Mouse (Mus musculus) gastrocnemius, adult 18-20 months (tissue): ENCODE data around the gene Slc9a9. TPM values are rescaled to one million over a fixed set of nuclear protein-coding genes. Genes with fewer than 3 reads are reported as not detected.

Experiments
- DNase-seq: peaks from one replicate; pipeline ENCODE4 v3.0.0; 2021; ENCODE audit warnings: low spot score
- total RNA-seq, 2 experiments: library from RNA; stranded (reverse); gene quantifications; 2 replicates each; pipeline ENCODE4 v1.2.3; 2021

Gene Slc9a9
- total RNA-seq, 2 experiments from 2014 or later: 1.6 to 2.5 TPM

- DNase-seq: no peak
Measured at GRCm38 (mm10) chr9:94833836-94834235, 164.1 kb downstream of the Slc9a9 start.

DNA sequence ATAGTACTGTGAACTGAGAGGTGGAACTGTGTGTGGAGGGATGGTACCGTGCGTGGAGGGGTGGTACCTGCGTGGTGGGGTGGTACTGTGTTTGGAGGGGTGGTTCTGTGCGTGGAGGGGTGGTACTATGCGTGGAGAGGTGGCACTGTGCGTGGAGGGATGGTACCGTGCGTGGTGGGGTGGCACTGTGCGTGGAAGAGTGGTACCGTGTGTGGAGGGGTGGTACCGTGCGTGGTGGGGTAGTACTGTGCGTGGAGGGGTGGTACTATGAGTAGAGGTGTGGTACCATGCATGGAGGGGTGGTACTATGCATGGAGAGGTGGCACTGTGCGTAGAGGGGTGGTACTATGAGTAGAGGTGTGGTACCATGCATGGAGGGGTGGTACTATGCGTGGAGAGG, 167.7 kb downstream of the Slc9a9 start:
- DNase-seq: no peak

DNA sequence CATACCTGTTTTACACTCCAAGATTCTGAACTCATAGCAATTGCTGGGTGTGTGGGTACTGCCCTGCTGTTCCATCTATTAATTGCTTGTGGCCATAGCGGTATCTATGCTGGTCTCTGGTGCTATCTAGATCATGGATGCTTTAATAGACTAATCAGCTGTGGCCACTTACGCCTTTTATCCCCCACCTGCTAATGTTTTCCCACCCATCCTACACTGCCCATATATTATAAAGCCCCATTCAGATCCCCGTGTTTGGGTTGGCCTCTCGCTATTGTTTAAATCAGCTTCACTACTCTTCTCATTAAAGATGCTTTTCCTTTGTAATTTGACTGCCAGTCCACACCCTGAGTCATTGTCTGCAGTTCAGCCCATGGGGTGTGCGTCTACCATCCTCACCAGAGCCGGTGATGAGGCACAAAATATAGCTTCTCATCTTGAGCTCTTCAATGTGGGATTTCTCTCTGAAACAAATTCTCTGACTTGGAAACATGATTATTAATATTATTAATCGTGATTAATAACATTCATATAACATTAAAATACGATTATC, 168.8 kb downstream of the Slc9a9 start:
- DNase-seq: no peak

DNA sequence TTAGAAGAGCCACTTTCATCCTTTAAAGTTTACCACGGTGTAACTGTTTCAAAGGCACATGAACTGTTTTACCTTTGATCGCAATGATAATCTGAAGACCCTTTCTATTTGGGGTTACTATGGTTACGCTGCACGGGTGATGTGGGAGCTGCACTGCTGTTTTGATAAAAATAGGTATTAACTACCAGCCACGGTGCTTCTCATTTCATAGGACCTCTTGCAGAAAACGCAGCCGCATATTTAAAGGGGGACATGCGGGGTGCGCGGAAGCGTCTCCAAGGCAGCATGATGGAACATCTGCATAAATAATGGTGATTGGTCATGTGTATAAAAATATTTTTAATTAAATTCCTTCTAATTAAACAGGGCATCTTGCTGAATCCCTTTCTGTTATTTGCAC, 169.5 kb downstream of the Slc9a9 start:
- DNase-seq: no peak

DNA sequence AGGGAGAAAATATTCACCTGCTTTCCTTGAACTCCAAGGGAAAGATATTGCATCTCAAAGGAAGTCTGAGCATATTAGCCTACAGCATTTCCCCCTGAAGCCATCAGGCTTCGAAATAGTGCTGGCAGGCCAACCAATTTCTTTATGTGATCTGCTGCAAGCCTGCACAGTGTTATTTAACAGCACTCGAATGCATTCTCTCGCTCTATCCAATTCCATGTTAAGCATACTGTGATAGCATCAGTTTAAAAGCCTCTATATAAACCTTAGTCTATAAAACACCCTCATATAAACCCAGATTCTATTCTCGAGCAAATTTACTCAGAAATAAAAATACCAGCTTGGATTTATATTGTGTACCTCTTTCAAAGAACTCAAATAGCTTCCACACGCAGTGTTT, 170.7 kb downstream of the Slc9a9 start:
- DNase-seq: no peak

DNA sequence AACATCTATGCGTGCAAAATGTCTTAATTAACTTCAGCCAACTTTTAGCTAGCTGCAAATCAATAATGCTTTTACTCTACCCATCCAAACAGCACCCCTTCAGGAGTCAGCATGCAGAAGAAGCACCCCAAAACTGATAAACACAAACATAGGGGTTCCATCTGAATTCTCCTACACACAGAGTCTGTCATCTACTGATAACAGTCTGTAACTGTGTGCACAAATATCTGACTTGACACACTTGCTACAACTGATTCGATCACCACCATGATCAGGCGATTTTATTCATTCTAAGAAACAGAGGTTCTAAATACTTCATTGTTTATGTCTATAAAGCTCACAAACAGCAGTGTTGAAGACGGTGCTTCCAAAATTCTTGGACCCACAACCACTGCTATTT, 171.3 kb downstream of the Slc9a9 start:
- no peak for DNase-seq

DNA sequence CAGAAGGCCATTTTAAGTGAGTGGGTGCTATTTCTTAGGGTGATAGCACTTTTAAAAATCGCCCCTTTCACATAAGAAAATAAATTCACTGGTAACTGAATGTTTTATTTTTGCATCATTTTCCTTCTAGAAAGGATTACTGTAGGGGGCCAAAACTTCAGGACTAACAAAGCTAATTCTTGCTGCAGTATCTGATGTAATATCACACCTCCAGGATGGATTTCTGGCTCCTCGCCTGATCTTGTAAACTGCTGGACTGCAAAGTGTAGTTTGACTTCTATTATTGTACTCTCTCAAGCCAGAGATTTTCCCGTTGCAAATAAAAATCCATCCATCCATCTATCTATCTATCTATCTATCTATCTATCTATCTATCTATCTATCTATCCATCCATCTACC, 174.5 kb downstream of the Slc9a9 start:
- DNase-seq: no peak

DNA sequence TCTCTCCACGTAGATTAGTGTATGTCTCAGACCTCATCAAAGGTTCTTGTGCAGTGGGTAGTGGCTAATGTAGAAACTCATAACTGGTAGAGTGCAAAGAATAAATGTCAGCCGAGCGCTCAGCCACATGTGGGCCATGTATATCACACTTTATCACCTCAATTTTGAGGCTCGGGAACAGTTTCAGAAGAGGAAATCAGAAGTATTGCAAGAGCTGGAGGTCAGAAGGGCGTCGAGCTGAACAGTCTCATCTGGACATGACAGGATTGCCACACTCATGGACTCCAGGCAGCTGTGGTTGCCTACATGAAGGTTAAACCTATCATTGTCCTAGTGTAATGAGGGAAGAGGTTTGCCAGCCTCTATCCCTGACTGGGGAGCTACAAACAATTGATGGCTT, 177.9 kb downstream of the Slc9a9 start:
- no peak for DNase-seq

DNA sequence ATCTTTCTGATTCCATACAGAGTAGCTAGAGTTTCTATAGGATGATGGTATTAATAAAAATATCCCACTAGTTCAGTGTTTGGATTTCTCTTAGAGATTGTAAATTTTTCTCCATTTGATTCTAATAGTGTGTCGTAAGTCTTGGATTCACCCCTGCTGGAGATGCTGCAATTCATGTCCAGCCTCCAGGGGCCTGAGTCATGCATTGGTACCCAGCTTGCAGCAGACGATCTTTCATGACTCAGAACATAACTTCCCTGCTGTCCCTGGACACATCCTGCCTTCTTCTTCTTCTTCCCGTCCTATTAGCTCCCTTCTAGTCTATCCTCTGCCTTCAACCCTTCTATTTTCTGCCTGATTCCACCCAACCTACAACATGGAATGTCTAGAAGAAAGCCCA, 181.8 kb downstream of the Slc9a9 start:
- no peak for DNase-seq

DNA sequence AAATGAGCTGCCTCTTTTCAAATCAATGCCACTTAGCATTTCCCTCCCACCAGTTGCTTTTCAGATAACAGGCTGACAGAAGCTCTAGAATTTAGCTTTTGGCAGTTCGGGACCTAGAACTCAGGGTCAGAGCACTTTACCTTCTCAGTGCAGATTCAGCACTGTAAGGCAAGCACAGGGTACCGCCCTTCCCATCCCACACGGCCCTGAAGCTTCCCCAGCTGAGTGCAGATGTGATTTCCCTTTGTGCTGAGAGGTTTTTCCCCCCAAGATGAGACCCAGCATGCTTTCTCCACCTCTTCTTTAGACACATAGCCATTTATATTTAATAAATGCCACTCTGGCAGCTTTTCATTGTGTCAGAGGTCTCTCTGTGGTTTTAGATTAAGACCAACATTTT, 186.4 kb downstream of the Slc9a9 start:
- no peak for DNase-seq

DNA sequence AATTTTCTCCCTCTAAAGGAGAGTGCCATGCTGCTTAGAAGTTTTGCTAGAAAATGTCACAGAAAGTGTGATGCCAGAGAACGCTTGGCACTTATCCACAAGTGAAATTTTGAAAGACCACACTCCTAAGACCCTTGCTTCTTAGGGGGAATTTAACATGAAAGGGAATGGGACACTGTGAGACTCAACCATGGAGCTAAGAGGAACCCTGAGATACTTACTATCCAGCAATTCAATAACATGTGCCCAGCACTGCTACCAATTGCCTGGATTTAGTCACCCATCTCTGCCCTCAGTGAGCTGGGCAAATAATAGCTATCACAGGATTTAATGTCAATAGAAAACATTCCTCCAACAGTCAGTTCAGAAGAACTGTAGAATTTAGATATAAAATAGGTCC, 198.8 kb downstream of the Slc9a9 start:
- no peak for DNase-seq

GRCm38 (mm10) chr9:94869023-94869799, 199.5 kb downstream of the Slc9a9 start:
- peak; percentile 3 for DNase-seq

GRCm38 (mm10) chr9:94882517-94882916, 212.8 kb downstream of the Slc9a9 start:
- DNase-seq: no peak

GRCm38 (mm10) chr9:94883435-94883834, 213.7 kb downstream of the Slc9a9 start:
- DNase-seq: no peak

DNA sequence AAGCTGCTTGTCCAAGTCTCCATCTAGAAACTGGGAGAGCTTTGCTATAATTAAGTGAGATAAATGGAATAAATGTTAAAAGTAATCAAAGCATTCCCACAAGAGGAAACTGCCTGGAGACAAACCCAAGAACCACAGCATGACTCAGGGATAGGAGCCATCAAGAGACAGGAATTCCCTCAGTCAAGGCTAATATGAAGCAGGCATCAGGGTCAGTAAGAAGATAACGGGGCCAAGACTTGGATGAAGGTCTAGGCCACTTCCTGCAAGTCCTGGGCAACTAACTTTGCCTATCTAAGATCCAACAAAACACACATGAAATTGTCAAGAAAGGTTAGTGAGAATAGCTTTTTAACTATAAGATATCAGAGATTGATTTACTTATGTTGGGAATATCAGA, 215.4 kb downstream of the Slc9a9 start:
- DNase-seq: no peak

DNA sequence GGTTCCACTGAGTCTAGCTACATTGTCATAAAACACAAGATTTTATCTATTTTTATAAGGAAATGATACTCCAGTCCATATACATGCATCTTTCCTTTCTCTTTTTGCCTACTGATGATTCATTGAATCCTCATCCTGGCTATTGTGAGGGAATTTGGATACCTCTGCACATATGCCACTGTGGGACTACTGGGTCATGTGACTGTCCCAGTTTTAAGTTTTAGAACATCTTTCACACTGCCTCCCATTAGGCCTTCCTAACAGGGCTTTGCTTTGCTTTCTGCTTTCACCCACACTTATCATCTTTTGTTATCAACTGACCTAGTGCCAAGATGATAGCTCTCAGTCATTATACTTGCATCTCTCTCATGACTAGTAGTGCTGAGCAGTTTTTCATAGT, 219.9 kb downstream of the Slc9a9 start:
- DNase-seq: no peak

DNA sequence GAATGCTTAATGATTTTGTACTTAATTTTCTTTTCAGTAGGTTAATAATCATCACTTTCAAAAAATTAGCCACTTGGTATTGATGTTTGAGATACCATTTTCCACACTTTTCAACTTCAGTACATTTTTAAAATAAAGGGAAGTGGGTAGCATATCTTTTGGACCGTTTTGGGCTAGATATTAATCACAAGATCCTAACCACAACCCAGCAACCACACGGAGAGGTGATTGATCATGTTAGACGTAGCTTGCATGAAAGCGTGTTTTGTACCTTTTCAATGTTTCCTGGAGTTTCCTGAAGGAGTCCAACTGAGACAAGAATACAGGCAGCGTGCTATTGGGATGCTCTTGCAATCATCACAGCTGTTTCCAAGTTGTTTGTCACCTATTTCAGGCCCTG, 226.2 kb downstream of the Slc9a9 start:
- DNase-seq: no peak

DNA sequence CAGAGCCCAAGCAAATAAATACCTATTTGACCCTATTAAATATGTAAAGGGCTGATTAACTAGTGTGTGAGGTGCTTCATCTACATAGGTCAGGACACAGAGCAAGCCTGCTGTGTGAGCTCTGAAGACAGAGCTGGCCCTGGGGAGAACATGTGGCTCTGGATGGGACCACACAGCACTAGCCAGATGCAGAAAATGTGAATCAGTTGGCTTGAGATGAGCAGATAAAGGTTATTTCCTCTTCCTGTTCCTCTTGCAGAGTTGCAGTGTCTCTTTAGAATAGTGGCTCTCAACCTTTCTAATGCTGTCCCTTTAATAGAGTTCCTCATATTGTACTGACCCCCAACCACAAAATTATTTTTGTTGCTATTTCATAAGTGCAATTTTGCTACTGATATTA, 234.5 kb downstream of the Slc9a9 start:
- no peak for DNase-seq

DNA sequence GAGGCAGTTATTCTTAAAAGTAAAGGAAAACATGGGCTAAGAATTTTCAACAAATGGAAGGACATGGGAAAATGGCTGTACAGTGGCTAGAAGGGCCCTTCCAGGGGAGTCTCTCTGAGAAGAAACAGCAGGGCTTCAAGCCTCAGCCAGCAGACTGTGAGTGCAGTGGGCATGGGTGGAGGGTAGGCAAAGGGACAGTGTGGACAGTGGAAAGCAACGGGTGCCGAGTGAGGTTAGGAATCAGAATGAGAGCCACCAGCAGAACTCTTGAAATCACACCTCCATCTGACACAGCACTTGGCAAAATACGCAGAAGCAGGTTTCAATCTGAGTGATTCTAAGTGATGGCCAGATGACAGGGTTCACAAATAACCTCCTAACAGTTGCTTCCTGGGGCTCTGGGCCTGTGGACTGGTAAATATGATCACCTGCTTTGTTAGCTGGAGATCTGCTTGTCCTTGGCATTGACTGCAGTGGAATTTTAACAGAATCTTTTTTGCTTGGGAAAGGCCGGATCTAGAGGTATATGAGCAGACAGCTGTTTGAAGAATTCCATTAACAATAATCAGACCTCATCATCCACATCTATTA, 237.4 kb downstream of the Slc9a9 start:
- DNase-seq: peak; percentile 40

GRCm38 (mm10) chr9:94912071-94912470, 242.4 kb downstream of the Slc9a9 start:
- peak; percentile 25 for DNase-seq

DNA sequence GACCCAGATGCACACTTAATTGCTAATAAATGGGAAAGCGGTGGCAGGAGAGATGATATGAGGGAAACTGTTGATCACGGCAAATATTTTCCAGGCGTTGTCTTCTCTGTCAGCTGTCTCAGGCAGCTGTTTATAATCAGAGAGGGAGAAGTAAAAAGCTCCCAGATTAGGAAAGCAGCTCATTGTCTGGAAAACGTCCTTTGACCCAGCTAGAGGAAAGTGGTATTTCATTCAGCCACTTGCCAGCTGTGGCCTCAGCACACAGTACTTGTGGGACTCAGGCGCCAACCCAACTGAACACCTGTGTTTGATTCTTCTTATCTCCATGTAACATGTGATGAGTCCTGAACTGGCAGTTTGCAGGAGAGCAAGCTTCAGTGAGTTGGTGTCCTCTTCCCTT, 252.4 kb downstream of the Slc9a9 start:
- DNase-seq: no peak

DNA sequence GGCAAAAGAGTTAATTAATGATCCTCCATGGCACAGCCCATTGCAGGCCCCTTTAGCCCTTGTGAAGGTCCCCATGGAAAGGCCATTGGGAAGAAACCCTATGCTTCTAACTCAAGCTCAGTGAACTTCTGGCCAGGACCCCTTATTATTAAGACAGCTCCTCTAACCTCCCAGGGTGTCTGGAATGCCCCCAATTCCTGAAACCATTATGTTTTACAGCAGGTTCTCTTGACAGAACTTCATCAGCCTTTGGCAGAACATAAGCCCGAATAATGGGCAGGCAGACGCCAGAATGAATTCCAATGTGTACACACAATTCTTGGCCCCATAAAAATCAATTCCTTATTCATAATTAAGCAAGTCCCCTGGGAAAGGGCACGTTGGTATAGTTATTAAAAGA, 256.1 kb downstream of the Slc9a9 start:
- DNase-seq: peak; percentile 14

DNA sequence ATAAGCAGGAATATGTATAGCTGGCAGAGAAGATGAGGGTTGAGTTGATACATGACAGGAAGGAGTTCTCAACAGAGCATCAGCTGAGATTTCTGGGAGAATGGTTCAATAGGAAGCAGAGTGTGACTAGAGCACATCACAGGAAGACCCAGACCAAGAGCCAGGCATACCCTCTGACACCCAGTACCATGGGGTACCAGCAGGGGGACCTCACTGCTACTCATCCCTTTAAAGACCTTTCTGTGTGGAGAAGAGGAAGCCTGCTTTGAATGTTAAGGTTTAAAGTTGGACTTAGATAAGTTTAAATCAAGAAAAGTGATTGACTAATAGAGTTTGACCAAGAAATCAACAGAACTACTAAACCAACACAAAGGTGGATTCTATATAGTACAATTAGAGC, 257.4 kb downstream of the Slc9a9 start:
- DNase-seq: no peak
